9 mouse cellular contexts compared by ENCODE assay signal in genomic region chr8:122517541-122518190, GRCm38 (mm10). TPM values are rescaled to one million over a fixed set of nuclear protein-coding genes. Genes with fewer than 3 reads are reported as not detected.
DNase-seq lines count a peak whose midpoint lies in the region; ATAC-seq and TF ChIP-seq lines count a peak whose summit lies in the region.
"Had no signal": no experiment of that assay in that cellular context is flagged by ENCODE, and none has a peak within 500 bp of the region (broad histone marks: within the 10 kb centered on the region; RNA-seq: fewer than 3 reads in every experiment).

No protein-coding gene starts in this region.

- TF ChIP-seq POLR2A in cerebellum, adult 2 months (IDR thresholded peaks at IDR 0.05; ENCODE audit: borderline replicate concordance, insufficient read depth, low read length) = no peak

- H3K27me3 ChIP-seq in embryonic facial prominence, embryonic 10.5 days (replicated peaks; ENCODE audit: low read depth, poor library complexity, severe bottlenecking) = no peaks in the 10 kb centered on the region
- H3K27me3 ChIP-seq in intestine, embryonic 14.5 days (replicated peaks; ENCODE audit: control insufficient read depth, insufficient read depth, low read length) = no peaks in the 10 kb centered on the region
- no peaks in the 10 kb centered on the region for H3K27me3 ChIP-seq in liver, embryonic 16.5 days (ENCODE audit: control insufficient read depth, insufficient read depth, low read depth, low read length)
- no peaks in the 10 kb centered on the region for H3K27me3 ChIP-seq in stomach, embryonic 16.5 days (ENCODE audit: control insufficient read depth, insufficient read depth, low read length)
- no peaks in the 10 kb centered on the region for H3K27me3 ChIP-seq in cerebellum, adult 2 months (ENCODE audit: control insufficient read depth, insufficient read depth, low read length)
- H3K27me3 ChIP-seq: neural tube, embryonic 12.5 days had no signal

- 0 out of 2 replicates have a peak overlapping the region, but pooled peaks have one; percentile 13 for H3K4me3 ChIP-seq in embryonic facial prominence, embryonic 10.5 days
- H3K4me3 ChIP-seq in intestine, embryonic 14.5 days (ENCODE audit: low read depth, low read length) = no peak overlapping the region
- H3K4me3 ChIP-seq in liver, embryonic 16.5 days (ENCODE audit: low read depth, low read length) = no peak overlapping the region
- no peak overlapping the region for H3K4me3 ChIP-seq in stomach, embryonic 16.5 days (replicated peaks; ENCODE audit: low read length)
- H3K4me3 ChIP-seq in cerebellum, adult 2 months (replicated peaks; ENCODE audit: insufficient read depth, low read depth, low read length) = no peak overlapping the region
- H3K4me3 ChIP-seq: neural tube, embryonic 12.5 days had no signal

- DNase-seq in MN1 (ENCODE audit: low spot score) = peak; percentile 35
- peak; percentile 70 for DNase-seq in embryonic facial prominence, embryonic 10.5 days (ENCODE audit: low spot score)
- DNase-seq in intestine, embryonic 14.5 days (ENCODE audit: low spot score) = peak; percentile 66
- no peak for DNase-seq in spleen, adult 18-20 months
- no peak for DNase-seq in cerebellum, adult 2 months
- DNase-seq in layer of hippocampus, adult 11-12 months (ENCODE audit: low spot score) = no peak

- H3K27ac ChIP-seq in embryonic facial prominence, embryonic 10.5 days (replicated peaks) = peak overlapping the region; percentile 85
- H3K27ac ChIP-seq in intestine, embryonic 14.5 days (ENCODE audit: low read depth) = peak overlapping the region; percentile 83
- peak overlapping the region; percentile 47 for H3K27ac ChIP-seq in liver, embryonic 16.5 days (ENCODE audit: low read length)
- peak overlapping the region; percentile 92 for H3K27ac ChIP-seq in stomach, embryonic 16.5 days (ENCODE audit: low read length)
- H3K27ac ChIP-seq in cerebellum, adult 2 months (ENCODE audit: insufficient read depth, low read length) = no peak overlapping the region
- H3K27ac ChIP-seq: neural tube, embryonic 12.5 days had no signal

- peak overlapping the region; percentile 34 for H3K9ac ChIP-seq in intestine, embryonic 14.5 days (ENCODE audit: low read length)
- no peak overlapping the region for H3K9ac ChIP-seq in liver, embryonic 16.5 days (ENCODE audit: low read depth, low read length)
- peak overlapping the region; percentile 47 for H3K9ac ChIP-seq in stomach, embryonic 16.5 days (ENCODE audit: low read length)
- H3K9ac ChIP-seq: neural tube, embryonic 12.5 days had no signal

- ATAC-seq in intestine, embryonic 14.5 days (replicated peaks; ENCODE audit: low FRiP score, low TSS enrichment, low read depth) = peak; percentile 36
- peak; percentile 33; the same call in 1 of the 2 replicates for ATAC-seq in liver, embryonic 16.5 days (ENCODE audit: low read depth)
- ATAC-seq in stomach, embryonic 16.5 days (ENCODE audit: insufficient read depth, low FRiP score) = peak; percentile 66

- H3K36me3 ChIP-seq in embryonic facial prominence, embryonic 10.5 days (replicated peaks) = no peaks in the 10 kb centered on the region
- no peaks in the 10 kb centered on the region for H3K36me3 ChIP-seq in intestine, embryonic 14.5 days (ENCODE audit: control insufficient read depth, insufficient read depth, low read length)
- peaks cover 11% of the 10 kb centered on the region for H3K36me3 ChIP-seq in liver, embryonic 16.5 days (ENCODE audit: control insufficient read depth, insufficient read depth)
- no peaks in the 10 kb centered on the region for H3K36me3 ChIP-seq in stomach, embryonic 16.5 days (ENCODE audit: control insufficient read depth, insufficient read depth, low read length)
- H3K36me3 ChIP-seq: neural tube, embryonic 12.5 days had no signal

- TF ChIP-seq CTCF in cerebellum, adult 2 months (IDR thresholded peaks at IDR 0.05; ENCODE audit: borderline replicate concordance, insufficient read depth, low read depth, low read length) = no peak

- H3K4me1 ChIP-seq in embryonic facial prominence, embryonic 10.5 days = peaks cover 52% of the 10 kb centered on the region
- H3K4me1 ChIP-seq in intestine, embryonic 14.5 days (replicated peaks; ENCODE audit: control insufficient read depth, insufficient read depth, low read length) = peaks cover 25% of the 10 kb centered on the region
- H3K4me1 ChIP-seq in liver, embryonic 16.5 days (ENCODE audit: control insufficient read depth, low read depth, low read length) = peaks cover 36% of the 10 kb centered on the region
- H3K4me1 ChIP-seq in stomach, embryonic 16.5 days (ENCODE audit: control insufficient read depth, insufficient read depth, low read length) = peaks cover 32% of the 10 kb centered on the region
- H3K4me1 ChIP-seq in cerebellum, adult 2 months (ENCODE audit: control insufficient read depth, insufficient read depth, low read length) = no peaks in the 10 kb centered on the region

- WGBS in embryonic facial prominence, embryonic 10.5 days = 18% methylated on average over 6 of the region's 6 CpGs
- WGBS in intestine, embryonic 14.5 days = 9% methylated on average over 6 of the region's 6 CpGs
- 29% methylated on average over 6 of the region's 6 CpGs for WGBS in liver, embryonic 16.5 days (ENCODE audit: insufficient replicate concordance)
- 16% methylated on average over 6 of the region's 6 CpGs for WGBS in stomach, embryonic 16.5 days
- WGBS in cerebellum, adult 2 months = 39% methylated on average over 6 of the region's 6 CpGs

- H3K9me3 ChIP-seq in embryonic facial prominence, embryonic 10.5 days = no peaks in the 10 kb centered on the region
- no peaks in the 10 kb centered on the region for H3K9me3 ChIP-seq in intestine, embryonic 14.5 days (ENCODE audit: control insufficient read depth, low read length)
- H3K9me3 ChIP-seq in liver, embryonic 16.5 days (replicated peaks; ENCODE audit: control insufficient read depth, low read length) = no peaks in the 10 kb centered on the region
- H3K9me3 ChIP-seq in stomach, embryonic 16.5 days (replicated peaks; ENCODE audit: control insufficient read depth, low read length) = no peaks in the 10 kb centered on the region
- H3K9me3 ChIP-seq: neural tube, embryonic 12.5 days had no signal

- peak overlapping the region; percentile 32 for H3K4me2 ChIP-seq in intestine, embryonic 14.5 days (ENCODE audit: low read length)
- no peak overlapping the region for H3K4me2 ChIP-seq in liver, embryonic 16.5 days (ENCODE audit: low read depth, low read length)
- H3K4me2 ChIP-seq in stomach, embryonic 16.5 days (ENCODE audit: low read depth, low read length) = peak overlapping the region; percentile 12; the same call in 1 of the 2 replicates
- H3K4me2 ChIP-seq: neural tube, embryonic 12.5 days had no signal

RNA-seq across cellular contexts. Expression of gene Piezo1, which starts 33.5 kb away (rescaled TPM):
- 8.5 and 9.0 TPM in 2 replicates for polyA plus RNA-seq in embryonic facial prominence, embryonic 10.5 days (2016; fragmentation: Nextera tagmentation; extraction: Ambion mirVana)
- polyA plus RNA-seq in intestine, embryonic 14.5 days (2014; fragmentation: Nextera tagmentation; extraction: Ambion mirVana) = 17.9 and 21.6 TPM in 2 replicates
- 11.3 and 15.5 TPM in 2 replicates for polyA plus RNA-seq in liver, embryonic 16.5 days (2015; fragmentation: Nextera tagmentation; extraction: Ambion mirVana)
- 13.5 and 18.9 TPM in 2 replicates for polyA plus RNA-seq in stomach, embryonic 16.5 days (2015; fragmentation: Nextera tagmentation; extraction: Ambion mirVana)
- 4.2 and 4.5 TPM in 2 replicates for polyA plus RNA-seq in cerebellum, adult 2 months (2012; rRNA removed)

RNA-seq across cellular contexts. Expression of gene Ctu2, which starts 41.7 kb away (rescaled TPM):
- polyA plus RNA-seq in embryonic facial prominence, embryonic 10.5 days (2016; fragmentation: Nextera tagmentation; extraction: Ambion mirVana) = 69.9 and 72.9 TPM in 2 replicates
- 53.8 and 55.0 TPM in 2 replicates for polyA plus RNA-seq in intestine, embryonic 14.5 days (2014; fragmentation: Nextera tagmentation; extraction: Ambion mirVana)
- 9.6 and 12.7 TPM in 2 replicates for polyA plus RNA-seq in liver, embryonic 16.5 days (2015; fragmentation: Nextera tagmentation; extraction: Ambion mirVana)
- polyA plus RNA-seq in stomach, embryonic 16.5 days (2015; fragmentation: Nextera tagmentation; extraction: Ambion mirVana) = 39.8 TPM in 2 replicates
- polyA plus RNA-seq in cerebellum, adult 2 months (2012; rRNA removed) = 45.0 and 49.7 TPM in 2 replicates

RNA-seq across cellular contexts. Expression of gene Rnf166, which starts 41.8 kb away (rescaled TPM):
- polyA plus RNA-seq in embryonic facial prominence, embryonic 10.5 days (2016; fragmentation: Nextera tagmentation; extraction: Ambion mirVana) = 32.1 and 33.6 TPM in 2 replicates
- polyA plus RNA-seq in intestine, embryonic 14.5 days (2014; fragmentation: Nextera tagmentation; extraction: Ambion mirVana) = 31.4 and 34.0 TPM in 2 replicates
- 12.7 and 14.0 TPM in 2 replicates for polyA plus RNA-seq in liver, embryonic 16.5 days (2015; fragmentation: Nextera tagmentation; extraction: Ambion mirVana)
- 31.3 and 36.4 TPM in 2 replicates for polyA plus RNA-seq in stomach, embryonic 16.5 days (2015; fragmentation: Nextera tagmentation; extraction: Ambion mirVana)
- polyA plus RNA-seq in cerebellum, adult 2 months (2012; rRNA removed) = 65.9 and 69.4 TPM in 2 replicates

RNA-seq across cellular contexts. Expression of gene Cdt1, which starts 50.1 kb away (rescaled TPM):
- 70.0 and 76.4 TPM in 2 replicates for polyA plus RNA-seq in embryonic facial prominence, embryonic 10.5 days (2016; fragmentation: Nextera tagmentation; extraction: Ambion mirVana)
- polyA plus RNA-seq in intestine, embryonic 14.5 days (2014; fragmentation: Nextera tagmentation; extraction: Ambion mirVana) = 43.8 and 49.3 TPM in 2 replicates
- polyA plus RNA-seq in liver, embryonic 16.5 days (2015; fragmentation: Nextera tagmentation; extraction: Ambion mirVana) = 34.7 and 41.1 TPM in 2 replicates
- polyA plus RNA-seq in stomach, embryonic 16.5 days (2015; fragmentation: Nextera tagmentation; extraction: Ambion mirVana) = 28.4 and 28.5 TPM in 2 replicates
- 7.6 and 8.8 TPM in 2 replicates for polyA plus RNA-seq in cerebellum, adult 2 months (2012; rRNA removed)

RNA-seq across cellular contexts. Expression of gene Snai3, which starts 57.1 kb away (rescaled TPM):
- 0.57 and 0.67 TPM in 2 replicates for polyA plus RNA-seq in embryonic facial prominence, embryonic 10.5 days (2016; fragmentation: Nextera tagmentation; extraction: Ambion mirVana)
- 1.1 and 1.3 TPM in 2 replicates for polyA plus RNA-seq in intestine, embryonic 14.5 days (2014; fragmentation: Nextera tagmentation; extraction: Ambion mirVana)
- 0.14 and 0.40 TPM in 2 replicates for polyA plus RNA-seq in liver, embryonic 16.5 days (2015; fragmentation: Nextera tagmentation; extraction: Ambion mirVana)
- polyA plus RNA-seq in stomach, embryonic 16.5 days (2015; fragmentation: Nextera tagmentation; extraction: Ambion mirVana) = 0.59 and 1.2 TPM in 2 replicates
- polyA plus RNA-seq in cerebellum, adult 2 months (2012; rRNA removed) = 0.13 TPM in 1 of 2 replicates, not detected in the other
- polyA plus RNA-seq: neural tube, embryonic 12.5 days had no signal

Comparison
In these comparisons a context has a peak if more than half of its experiments do, and no peak if none do; other contexts are left out.
1. DNase-seq: peak in MN1 (single experiment), embryonic facial prominence, embryonic 10.5 days (single experiment) and intestine, embryonic 14.5 days (single experiment); none in spleen, adult 18-20 months (0 of 2), cerebellum, adult 2 months (0 of 2) and layer of hippocampus, adult 11-12 months (single experiment).
2. Peak in every context shown above with its lines, with median percentiles within 50 percentile points of each other: ATAC-seq.